Mouse (Mus musculus) retina, postnatal 7 days (tissue): ENCODE results near the gene Wasf2.

Experiments
- DNase-seq: peaks from one replicate; pipeline ENCODE4 v3.0.0-alpha.2; 2012; ENCODE audit warnings: low read depth, low spot score

Gene Wasf2

GRCm38 (mm10) chr4:133121974-133122637 is 8.2 kb upstream of the Wasf2 start:
- no peak for DNase-seq

- DNase-seq = no peak
These were observed 3.2 kb upstream of the Wasf2 start for GRCm38 (mm10) chr4:133127079-133127478.

GRCm38 (mm10) chr4:133127894-133128293 is 2.4 kb upstream of the Wasf2 start:
- no peak for DNase-seq

- DNase-seq = no peak
These were observed 914 bp upstream of the Wasf2 start for GRCm38 (mm10) chr4:133129391-133129790.

GRCm38 (mm10) chr4:133130890-133131741 is 811 bp downstream of the Wasf2 start:
- no peak for DNase-seq

GRCm38 (mm10) chr4:133132027-133132426 is 1.7 kb downstream of the Wasf2 start:
- DNase-seq = no peak

GRCm38 (mm10) chr4:133136946-133137345 is 6.6 kb downstream of the Wasf2 start:
- no peak for DNase-seq

GRCm38 (mm10) chr4:133138971-133139370 is 8.7 kb downstream of the Wasf2 start:
- no peak for DNase-seq

- DNase-seq = no peak
These were observed 24.7 kb downstream of the Wasf2 start for GRCm38 (mm10) chr4:133155006-133155405.

- no peak for DNase-seq
These were observed 25.4 kb downstream of the Wasf2 start for GRCm38 (mm10) chr4:133155726-133156125.

- DNase-seq = no peak
These were observed 26.1 kb downstream of the Wasf2 start for GRCm38 (mm10) chr4:133156422-133156821.

GRCm38 (mm10) chr4:133156831-133157230 is 26.5 kb downstream of the Wasf2 start:
- no peak for DNase-seq

- no peak for DNase-seq
These were observed 28.8 kb downstream of the Wasf2 start for GRCm38 (mm10) chr4:133159127-133159526.

GRCm38 (mm10) chr4:133159646-133160045 is 29.3 kb downstream of the Wasf2 start:
- DNase-seq = no peak

GRCm38 (mm10) chr4:133160211-133160610 is 29.9 kb downstream of the Wasf2 start:
- DNase-seq = no peak

GRCm38 (mm10) chr4:133160821-133161220 is 30.5 kb downstream of the Wasf2 start:
- no peak for DNase-seq

GRCm38 (mm10) chr4:133162196-133162595 is 31.9 kb downstream of the Wasf2 start:
- DNase-seq = no peak

- DNase-seq = no peak
These were observed 36.5 kb downstream of the Wasf2 start for GRCm38 (mm10) chr4:133166773-133167172.

GRCm38 (mm10) chr4:133169237-133170055 is 39.1 kb downstream of the Wasf2 start:
- no peak for DNase-seq

- no peak for DNase-seq
These were observed 39.8 kb downstream of the Wasf2 start for GRCm38 (mm10) chr4:133170056-133170524.

GRCm38 (mm10) chr4:133170616-133171015 is 40.3 kb downstream of the Wasf2 start:
- no peak for DNase-seq

GRCm38 (mm10) chr4:133172451-133172850 is 42.1 kb downstream of the Wasf2 start:
- no peak for DNase-seq
